Mouse (Mus musculus): Measurements from ENCODE around the gene Rbm11. TPM values are rescaled to one million over a fixed set of nuclear protein-coding genes. Genes with fewer than 3 reads are reported as not detected.

Gene Rbm11
- 2.2 and 2.9 TPM in 2 replicates for polyA plus RNA-seq (2014; fragmentation: Nextera tagmentation; extraction: Ambion mirVana)

- ATAC-seq (ENCODE audit: low FRiP score, low TSS enrichment) (peak; percentile 95), DNase-seq (peak; percentile 92)
- H3K27ac ChIP-seq (replicated peaks; ENCODE audit: low read depth, low read length) = peak within 1 kb of the TSS; percentile 78
- peak within 1 kb of the TSS; percentile 74 for H3K9ac ChIP-seq (replicated peaks; ENCODE audit: low read length)
- peak within 1 kb of the TSS; percentile 77 for H3K4me2 ChIP-seq (ENCODE audit: low read length)
- H3K4me3 ChIP-seq (replicated peaks; ENCODE audit: low read depth, low read length) = peak within 1 kb of the TSS; percentile 69
- H3K27me3 ChIP-seq (ENCODE audit: control insufficient read depth, insufficient read depth, low read length) = no peaks in the 10 kb centered on the region
- WGBS = under 1% methylated on average over 55 of the region's 55 CpGs
- peaks cover 9% of the 10 kb centered on the region; the same call in 1 of the 2 replicates for H3K4me1 ChIP-seq (ENCODE audit: control insufficient read depth, insufficient read depth, low read length)
- H3K36me3 ChIP-seq (ENCODE audit: control insufficient read depth, insufficient read depth, low read length) = no peaks in the 10 kb centered on the region
- H3K9me3 ChIP-seq (ENCODE audit: control insufficient read depth, low read length) = no peaks in the 10 kb centered on the region
These were observed at the start of gene Rbm11 for GRCm38 (mm10) chr16:75592671-75593500. TSS of gene Rbm11 (plus strand) at chr16:75592844.

- 94% methylated on average over 1 of the region's 1 CpGs for WGBS
- no peak overlapping the region for H3K4me3 ChIP-seq (replicated peaks; ENCODE audit: low read depth, low read length)
- no peaks in the 10 kb centered on the region for H3K27me3 ChIP-seq (ENCODE audit: control insufficient read depth, insufficient read depth, low read length)
- DNase-seq = no peak
- no peak for ATAC-seq (ENCODE audit: low FRiP score, low TSS enrichment)
- H3K9me3 ChIP-seq (ENCODE audit: control insufficient read depth, low read length) = no peaks in the 10 kb centered on the region
- no peak overlapping the region for H3K27ac ChIP-seq (replicated peaks; ENCODE audit: low read depth, low read length)
- H3K9ac ChIP-seq (replicated peaks; ENCODE audit: low read length) = no peak overlapping the region
- H3K36me3 ChIP-seq (ENCODE audit: control insufficient read depth, insufficient read depth, low read length) = no peaks in the 10 kb centered on the region
- H3K4me2 ChIP-seq (ENCODE audit: low read length) = no peak overlapping the region
- H3K4me1 ChIP-seq (ENCODE audit: control insufficient read depth, insufficient read depth, low read length) = no peaks in the 10 kb centered on the region
These were observed 47.3 kb upstream of the Rbm11 start for GRCm38 (mm10) chr16:75545310-75545709.

GRCm38 (mm10) chr16:75562910-75563309 lies 29.7 kb upstream of the Rbm11 start:
- no peaks in the 10 kb centered on the region for H3K9me3 ChIP-seq (ENCODE audit: control insufficient read depth, low read length)
- 95% methylated on average over 2 of the region's 2 CpGs for WGBS
- no peaks in the 10 kb centered on the region for H3K27me3 ChIP-seq (ENCODE audit: control insufficient read depth, insufficient read depth, low read length)
- no peak overlapping the region for H3K4me3 ChIP-seq (replicated peaks; ENCODE audit: low read depth, low read length)
- H3K4me2 ChIP-seq (ENCODE audit: low read length) = no peak overlapping the region
- DNase-seq (no peak), ATAC-seq (ENCODE audit: low FRiP score, low TSS enrichment) (no peak)
- H3K9ac ChIP-seq (replicated peaks; ENCODE audit: low read length) = no peak overlapping the region
- H3K4me1 ChIP-seq (ENCODE audit: control insufficient read depth, insufficient read depth, low read length) = no peaks in the 10 kb centered on the region
- H3K27ac ChIP-seq (replicated peaks; ENCODE audit: low read depth, low read length) = no peak overlapping the region
- H3K36me3 ChIP-seq (ENCODE audit: control insufficient read depth, insufficient read depth, low read length) = no peaks in the 10 kb centered on the region

GRCm38 (mm10) chr16:75582279-75582678 lies 10.4 kb upstream of the Rbm11 start:
- Histone ChIP-seq H3K9ac (replicated peaks; ENCODE audit: low read length) (no peak overlapping the region), H3K9me3 (ENCODE audit: control insufficient read depth, low read length) (no peaks in the 10 kb centered on the region), H3K4me1 (ENCODE audit: control insufficient read depth, insufficient read depth, low read length) (no peaks in the 10 kb centered on the region), H3K4me2 (ENCODE audit: low read length) (no peak overlapping the region), H3K27me3 (ENCODE audit: control insufficient read depth, insufficient read depth, low read length) (no peaks in the 10 kb centered on the region), H3K27ac (replicated peaks; ENCODE audit: low read depth, low read length) (no peak overlapping the region), H3K36me3 (ENCODE audit: control insufficient read depth, insufficient read depth, low read length) (no peaks in the 10 kb centered on the region), H3K4me3 (replicated peaks; ENCODE audit: low read depth, low read length) (no peak overlapping the region)
- WGBS = 90% methylated on average over 5 of the region's 5 CpGs
- DNase-seq (no peak), ATAC-seq (ENCODE audit: low FRiP score, low TSS enrichment) (no peak)

GRCm38 (mm10) chr16:75585961-75586360 lies 6.7 kb upstream of the Rbm11 start, which contains the start of gene Lipi:
TSS of gene Lipi (minus strand) at chr16:75586061.
- no peak for ATAC-seq (ENCODE audit: low FRiP score, low TSS enrichment)
- H3K4me3 ChIP-seq (replicated peaks; ENCODE audit: low read depth, low read length) = no peak within 1 kb of the TSS
- no peak within 1 kb of the TSS for H3K9ac ChIP-seq (replicated peaks; ENCODE audit: low read length)
- WGBS = 48% methylated on average over 7 of the region's 7 CpGs
- H3K36me3 ChIP-seq (ENCODE audit: control insufficient read depth, insufficient read depth, low read length) = no peaks in the 10 kb centered on the region
- H3K27me3 ChIP-seq (ENCODE audit: control insufficient read depth, insufficient read depth, low read length) = no peaks in the 10 kb centered on the region
- H3K4me2 ChIP-seq (ENCODE audit: low read length) = no peak within 1 kb of the TSS
- no peaks in the 10 kb centered on the region for H3K9me3 ChIP-seq (ENCODE audit: control insufficient read depth, low read length)
- H3K4me1 ChIP-seq (ENCODE audit: control insufficient read depth, insufficient read depth, low read length) = no peaks in the 10 kb centered on the region
- no peak within 1 kb of the TSS for H3K27ac ChIP-seq (replicated peaks; ENCODE audit: low read depth, low read length)
- DNase-seq = no peak

GRCm38 (mm10) chr16:75586466-75586865 lies 6.2 kb upstream of the Rbm11 start:
- Histone ChIP-seq H3K27ac (replicated peaks; ENCODE audit: low read depth, low read length) (no peak overlapping the region), H3K27me3 (ENCODE audit: control insufficient read depth, insufficient read depth, low read length) (no peaks in the 10 kb centered on the region), H3K9me3 (ENCODE audit: control insufficient read depth, low read length) (no peaks in the 10 kb centered on the region), H3K4me3 (replicated peaks; ENCODE audit: low read depth, low read length) (no peak overlapping the region), H3K9ac (replicated peaks; ENCODE audit: low read length) (no peak overlapping the region), H3K4me1 (ENCODE audit: control insufficient read depth, insufficient read depth, low read length) (no peaks in the 10 kb centered on the region), H3K36me3 (ENCODE audit: control insufficient read depth, insufficient read depth, low read length) (no peaks in the 10 kb centered on the region), H3K4me2 (ENCODE audit: low read length) (no peak overlapping the region)
- ATAC-seq (ENCODE audit: low FRiP score, low TSS enrichment) (no peak), DNase-seq (no peak)
- 33% methylated on average over 3 of the region's 3 CpGs for WGBS

GRCm38 (mm10) chr16:75593501-75594183 lies 998 bp downstream of the Rbm11 start:
- Histone ChIP-seq H3K4me2 (ENCODE audit: low read length) (peak overlapping the region; percentile 77), H3K27ac (replicated peaks; ENCODE audit: low read depth, low read length) (no peak overlapping the region), H3K27me3 (ENCODE audit: control insufficient read depth, insufficient read depth, low read length) (no peaks in the 10 kb centered on the region), H3K9ac (replicated peaks; ENCODE audit: low read length) (peak overlapping the region; percentile 74; the same call in 1 of the 2 replicates), H3K9me3 (ENCODE audit: control insufficient read depth, low read length) (no peaks in the 10 kb centered on the region), H3K4me1 (ENCODE audit: control insufficient read depth, insufficient read depth, low read length) (peaks cover 9% of the 10 kb centered on the region; the same call in 1 of the 2 replicates), H3K36me3 (ENCODE audit: control insufficient read depth, insufficient read depth, low read length) (no peaks in the 10 kb centered on the region), H3K4me3 (replicated peaks; ENCODE audit: low read depth, low read length) (peak overlapping the region; percentile 69)
- peak; percentile 25; the same call in 1 of the 2 replicates for ATAC-seq (ENCODE audit: low FRiP score, low TSS enrichment)
- WGBS = 11% methylated on average over 15 of the region's 15 CpGs
- DNase-seq = peak; percentile 18

- H3K27me3 ChIP-seq (ENCODE audit: control insufficient read depth, insufficient read depth, low read length) = no peaks in the 10 kb centered on the region
- no peak overlapping the region for H3K27ac ChIP-seq (replicated peaks; ENCODE audit: low read depth, low read length)
- no peak overlapping the region for H3K9ac ChIP-seq (replicated peaks; ENCODE audit: low read length)
- 53% methylated on average over 1 of the region's 1 CpGs for WGBS
- H3K9me3 ChIP-seq (ENCODE audit: control insufficient read depth, low read length) = no peaks in the 10 kb centered on the region
- H3K4me1 ChIP-seq (ENCODE audit: control insufficient read depth, insufficient read depth, low read length) = no peaks in the 10 kb centered on the region
- no peak for ATAC-seq (ENCODE audit: low FRiP score, low TSS enrichment)
- H3K4me2 ChIP-seq (ENCODE audit: low read length) = no peak overlapping the region
- H3K4me3 ChIP-seq (replicated peaks; ENCODE audit: low read depth, low read length) = no peak overlapping the region
- H3K36me3 ChIP-seq (ENCODE audit: control insufficient read depth, insufficient read depth, low read length) = no peaks in the 10 kb centered on the region
- DNase-seq = no peak
These were observed 13.8 kb downstream of the Rbm11 start for GRCm38 (mm10) chr16:75606415-75606814.
